Mouse (Mus musculus) brain, embryonic 14.5 days (tissue): Measurements from ENCODE around the gene Hist1h4b.

Experiments used
- CTCF ChIP-seq: fragments of 200-500 bp; IDR thresholded peaks from 2 replicates; pipeline ENCODE4 v1.5.1; 2012; ENCODE audit warnings: inconsistent platforms, mild to moderate bottlenecking, moderate library complexity, borderline replicate concordance; ENCODE audit not compliant: insufficient read depth, insufficient read length; ENCODE audit errors: extremely low read depth
- POLR2A ChIP-seq: fragments of 200-500 bp; IDR thresholded peaks from 2 replicates; pipeline ENCODE4 v1.6.1; 2012; ENCODE audit warnings: mild to moderate bottlenecking, inconsistent platforms, borderline replicate concordance; ENCODE audit not compliant: poor library complexity, insufficient read depth, insufficient read length, severe bottlenecking; ENCODE audit errors: extremely low read depth

GRCm38 (mm10) chr13:23728472-23729191, 28.2 kb upstream of the Hist1h4b start:
- TF ChIP-seq POLR2A = no peak
- TF ChIP-seq CTCF = no peak
